Mouse (Mus musculus) intestine, embryonic 15.5 days (tissue): ENCODE results near the gene Gm44511. TPM values are rescaled to one million over a fixed set of nuclear protein-coding genes. Genes with fewer than 3 reads are reported as not detected.

Experiments
- ATAC-seq: fragments of 200-750 bp; cut with Nextera tagmentation; 2 replicates; pipeline ENCODE4 v1.8.0; 2017; ENCODE audit warnings: moderate TSS enrichment, moderate library complexity
- H3K27ac ChIP-seq: fragments of 300-500 bp; sonication (generic); 2 replicates; pipeline ENCODE4 v1.5.1; 2015; ENCODE audit warnings: mild to moderate bottlenecking, inconsistent platforms
- H3K27me3 ChIP-seq: fragments of 300-500 bp; sonication (generic); replicated peaks from 2 replicates; pipeline ENCODE4 v1.6.1; 2015; ENCODE audit warnings: inconsistent platforms
- H3K36me3 ChIP-seq: fragments of 300-500 bp; sonication (generic); 2 replicates; pipeline ENCODE4 v1.6.1; 2015; ENCODE audit warnings: inconsistent platforms
- H3K4me1 ChIP-seq: fragments of 300-500 bp; sonication (generic); replicated peaks from 2 replicates; pipeline ENCODE4 v1.6.1; 2015; ENCODE audit warnings: inconsistent platforms
- H3K4me2 ChIP-seq: fragments of 300-500 bp; sonication (generic); replicated peaks from 2 replicates; pipeline ENCODE4 v1.6.1; 2015; ENCODE audit warnings: mild to moderate bottlenecking, inconsistent platforms
- H3K4me3 ChIP-seq: fragments of 300-500 bp; sonication (generic); replicated peaks from 2 replicates; pipeline ENCODE4 v1.5.1; 2015; ENCODE audit warnings: inconsistent platforms
- H3K9ac ChIP-seq: fragments of 300-500 bp; sonication (generic); 2 replicates; pipeline ENCODE4 v1.6.1; 2015; ENCODE audit warnings: inconsistent platforms
- H3K9me3 ChIP-seq: fragments of 300-500 bp; sonication (generic); 2 replicates; pipeline ENCODE4 v1.6.1; 2016; ENCODE audit warnings: inconsistent platforms
- WGBS: fragments of 180-500 bp; shearing (Covaris S2); methylation state at CpG from one replicate; pipeline ENCODE4 v1.1.7; 2015; 5-methylcytosine and 5-hydroxymethylcytosine counted together
- polyA plus RNA-seq: library from polyadenylated mRNA; unstranded; fragments of >200 nt; fragmentation: Nextera tagmentation; extraction: Ambion mirVana; gene quantifications from 2 replicates; pipeline ENCODE4 v1.2.1, GENCODE M21; 2015

Gm44511 gene
- polyA plus RNA-seq, 1 experiment from 2014 or later: not detected

GRCm38 (mm10) chr6:128737445-128737844 is 88.7 kb downstream of the Gm44511 start:
- Histone ChIP-seq H3K9ac (no peak overlapping the region), H3K4me1 (no peaks in the 10 kb centered on the region), H3K4me2 (no peak overlapping the region), H3K4me3 (no peak overlapping the region), H3K27me3 (no peaks in the 10 kb centered on the region), H3K27ac (no peak overlapping the region), H3K36me3 (no peaks in the 10 kb centered on the region), H3K9me3 (no peaks in the 10 kb centered on the region)
- no peak for ATAC-seq
- WGBS: 84% methylated on average over 7 of the region's 7 CpGs

GRCm38 (mm10) chr6:128736100-128736499 is 90.0 kb downstream of the Gm44511 start:
- H3K36me3 ChIP-seq: no peaks in the 10 kb centered on the region
- H3K4me2 ChIP-seq: no peak overlapping the region
- no peak overlapping the region for H3K27ac ChIP-seq
- H3K27me3 ChIP-seq: no peaks in the 10 kb centered on the region
- ATAC-seq: no peak
- H3K9ac ChIP-seq: no peak overlapping the region
- no peaks in the 10 kb centered on the region for H3K9me3 ChIP-seq
- no peaks in the 10 kb centered on the region for H3K4me1 ChIP-seq
- H3K4me3 ChIP-seq: no peak overlapping the region

- H3K9ac ChIP-seq: no peak overlapping the region
- H3K4me3 ChIP-seq: no peak overlapping the region
- H3K36me3 ChIP-seq: no peaks in the 10 kb centered on the region
- no peaks in the 10 kb centered on the region for H3K9me3 ChIP-seq
- H3K27ac ChIP-seq: no peak overlapping the region
- H3K27me3 ChIP-seq: no peaks in the 10 kb centered on the region
- no peak overlapping the region for H3K4me2 ChIP-seq
- no peaks in the 10 kb centered on the region for H3K4me1 ChIP-seq
- no peak for ATAC-seq
Observed at GRCm38 (mm10) chr6:128734896-128735295, 91.2 kb downstream of the Gm44511 start.

DNA sequence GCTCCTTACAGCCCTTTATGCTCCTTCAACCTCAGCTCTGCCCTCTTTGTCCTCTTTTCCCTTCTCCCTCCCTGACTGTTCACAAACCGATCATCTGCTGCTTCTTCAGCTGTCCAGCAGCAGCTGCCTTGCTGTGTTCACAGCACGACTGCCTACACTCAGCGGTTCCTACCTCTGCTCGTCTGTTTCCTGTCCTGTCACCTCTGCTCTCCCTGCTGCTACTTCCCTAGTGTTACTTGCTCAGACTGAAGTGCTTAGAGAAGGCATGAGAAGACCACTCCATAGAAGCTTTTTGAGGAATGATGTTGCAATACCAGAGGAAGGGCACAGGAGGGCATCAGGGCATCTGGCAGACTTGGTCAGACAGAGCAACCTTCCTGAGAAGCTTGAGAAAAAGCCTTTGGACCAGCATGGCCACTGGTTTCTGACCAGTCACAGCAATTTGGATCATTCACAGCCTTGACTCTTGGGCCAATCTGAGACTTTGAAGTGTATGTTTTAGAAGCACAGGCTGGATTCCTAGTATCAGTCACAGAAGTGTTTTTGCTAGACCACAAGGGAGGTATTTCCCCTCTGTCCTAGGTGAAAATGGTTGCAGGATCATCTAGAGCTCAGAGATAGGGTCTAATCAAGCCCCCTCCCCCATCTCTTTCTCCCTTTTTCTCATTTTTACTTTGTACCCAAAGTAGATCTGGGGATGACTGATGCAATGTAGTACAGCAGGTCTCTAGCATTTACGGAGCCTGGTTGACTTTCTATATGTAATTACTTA is 92.0 kb downstream of the Gm44511 start:
- H3K4me1 ChIP-seq: no peaks in the 10 kb centered on the region
- H3K4me2 ChIP-seq: no peak overlapping the region
- no peaks in the 10 kb centered on the region for H3K27me3 ChIP-seq
- H3K27ac ChIP-seq: no peak overlapping the region
- no peak overlapping the region for H3K4me3 ChIP-seq
- H3K9ac ChIP-seq: no peak overlapping the region
- no peaks in the 10 kb centered on the region for H3K36me3 ChIP-seq
- 49% methylated on average over 5 of the region's 5 CpGs for WGBS
- ATAC-seq: no peak
- H3K9me3 ChIP-seq: no peaks in the 10 kb centered on the region

DNA sequence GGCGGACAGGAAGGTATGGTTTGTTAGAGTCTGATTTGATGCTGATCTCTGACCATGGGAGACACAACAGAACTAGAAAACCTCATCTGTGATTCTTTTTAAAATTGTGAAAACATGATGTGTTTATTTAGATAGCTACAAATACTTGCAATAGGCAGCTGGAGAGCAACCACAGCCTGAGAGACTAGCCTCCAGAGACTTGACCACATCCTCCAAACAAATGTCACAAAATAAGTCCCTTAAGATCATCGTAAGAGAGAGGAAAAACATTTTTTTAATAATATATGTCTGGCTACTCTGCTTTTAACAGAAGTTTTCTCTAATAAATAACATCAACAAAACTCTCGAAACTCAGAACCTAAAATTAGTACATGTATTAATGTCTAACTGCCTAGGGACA is 94.1 kb downstream of the Gm44511 start:
- Histone ChIP-seq H3K27ac (no peak overlapping the region), H3K9me3 (no peaks in the 10 kb centered on the region), H3K4me1 (no peaks in the 10 kb centered on the region), H3K36me3 (no peaks in the 10 kb centered on the region), H3K4me3 (no peak overlapping the region), H3K4me2 (no peak overlapping the region), H3K27me3 (no peaks in the 10 kb centered on the region), H3K9ac (no peak overlapping the region)
- no peak for ATAC-seq
- 77% methylated on average over 3 of the region's 3 CpGs for WGBS

Other genes with a start within 250 kb of the Gm44511 start
- gene A2ml1, start 244.7 kb downstream of the Gm44511 start, polyA plus RNA-seq: 2.7 and 3.6 TPM in 2 replicates
- not detected in 2 replicates for gene Klrb1a, start 202.8 kb downstream of the Gm44511 start, polyA plus RNA-seq
- gene Clec2h, start 163.9 kb downstream of the Gm44511 start, polyA plus RNA-seq: 11.4 and 15.9 TPM in 2 replicates
- not detected in 2 replicates for gene Klrb1, start 103.3 kb downstream of the Gm44511 start, polyA plus RNA-seq
- gene Klrb1c, start 37.1 kb downstream of the Gm44511 start, polyA plus RNA-seq: 0.30 and 0.34 TPM in 2 replicates
- gene Klrb1b, start within 50 bp of the Gm44511 start, polyA plus RNA-seq: 1.2 TPM in 2 replicates
- 0.19 and 0.21 TPM in 2 replicates for gene Clec2i, start 61.3 kb upstream of the Gm44511 start, polyA plus RNA-seq
- 1.7 and 1.9 TPM in 2 replicates for gene BC035044, start 64.8 kb upstream of the Gm44511 start, polyA plus RNA-seq
- gene Clec2g, start 108.1 kb upstream of the Gm44511 start, polyA plus RNA-seq: not detected in 2 replicates
- gene Klrb1f, start 219.6 kb upstream of the Gm44511 start, polyA plus RNA-seq: 0.27 and 0.49 TPM in 2 replicates